Mouse (Mus musculus): Measurements from ENCODE around the gene Zmat5.

- no peak for TF ChIP-seq CTCF (IDR thresholded peaks at IDR 0.05; ENCODE audit: low read depth)
- TF ChIP-seq EP300 (IDR thresholded peaks at IDR 0.05; ENCODE audit: low read depth) = no peak
These were observed 16.6 kb downstream of the Zmat5 start for GRCm38 (mm10) chr11:4720900-4721580.
